Mouse (Mus musculus) intestine, embryonic 16.5 days (tissue): ENCODE measurements at regions not wholly inside any gene's neighbourhood (a gene's known extent, or its start where the extent isn't known, plus 50 kb on each side); places are given as distances from the start of the nearest gene placed in this dataset.
"Not testable (repeated sequence)": the region's sequence is repeated elsewhere in the genome, so short reads cannot be mapped to it uniquely, and the experiment has no call there.

Source experiments
- ATAC-seq: fragments of 200-750 bp; cut with Nextera tagmentation; 2 replicates; pipeline ENCODE4 v1.8.0; 2017; ENCODE audit warnings: moderate TSS enrichment, moderate library complexity
- H3K27ac ChIP-seq: fragments of 300-500 bp; sonication (generic); 2 replicates; pipeline ENCODE4 v1.5.1; 2014; ENCODE audit warnings: mild to moderate bottlenecking, low read length
- H3K27me3 ChIP-seq: fragments of 300-500 bp; sonication (generic); replicated peaks from 2 replicates; pipeline ENCODE4 v1.6.1; 2014; ENCODE audit warnings: low read length, control low read depth, mixed read lengths; ENCODE audit not compliant: control insufficient read depth, insufficient read depth
- H3K36me3 ChIP-seq: fragments of 300-500 bp; sonication (generic); 2 replicates; pipeline ENCODE4 v1.6.1; 2014; ENCODE audit warnings: low read length, control low read depth; ENCODE audit not compliant: control insufficient read depth, insufficient read depth
- H3K4me1 ChIP-seq: fragments of 300-500 bp; sonication (generic); 2 replicates; pipeline ENCODE4 v1.6.1; 2014; ENCODE audit warnings: low read length, control low read depth, mixed read lengths; ENCODE audit not compliant: control insufficient read depth, insufficient read depth
- H3K4me2 ChIP-seq: fragments of 300-500 bp; sonication (generic); 2 replicates; pipeline ENCODE4 v1.6.1; 2014; ENCODE audit warnings: low read depth, low read length, control low read depth
- H3K4me3 ChIP-seq: fragments of 300-500 bp; sonication (generic); 2 replicates; pipeline ENCODE4 v1.5.1; 2014; ENCODE audit warnings: mild to moderate bottlenecking, low read length
- H3K9ac ChIP-seq: fragments of 300-500 bp; sonication (generic); 2 replicates; pipeline ENCODE4 v1.6.1; 2014; ENCODE audit warnings: low read depth, low read length
- H3K9me3 ChIP-seq: fragments of 300-500 bp; sonication (generic); 2 replicates; pipeline ENCODE4 v1.6.1; 2016; ENCODE audit warnings: low read length, control low read depth; ENCODE audit not compliant: control insufficient read depth
- WGBS: fragments of 180-500 bp; shearing (Covaris S2); extraction: QIAGEN DNeasy Blood & Tissue Kit; methylation state at CpG from one replicate; pipeline ENCODE4 v1.1.7; 2014; 5-methylcytosine and 5-hydroxymethylcytosine counted together

DNA sequence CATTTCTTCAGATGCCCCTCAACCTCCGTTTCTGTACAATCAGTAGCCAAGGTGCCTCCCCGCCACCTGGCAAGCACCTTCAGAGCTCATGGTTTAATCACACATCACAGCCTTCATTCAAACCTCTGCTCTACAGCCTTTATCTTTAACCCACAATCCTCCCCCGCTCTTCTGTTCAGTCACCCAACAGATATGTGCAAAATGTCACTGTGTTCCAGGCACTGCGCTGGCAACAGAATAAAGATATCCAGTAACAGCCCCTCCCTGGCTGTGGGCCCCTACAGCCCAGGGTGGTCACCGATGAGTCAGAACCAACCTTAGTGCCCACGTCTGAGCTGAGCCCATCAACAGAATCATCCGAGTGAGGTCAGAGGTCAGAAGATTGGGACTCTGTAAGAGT, 54.3 kb upstream of the Ddr1 start:
- ATAC-seq = no peak
- H3K4me2 ChIP-seq = no peak overlapping the region
- H3K9ac ChIP-seq = no peak overlapping the region
- H3K9me3 ChIP-seq = no peaks in the 10 kb centered on the region
- 86% methylated on average over 7 of the region's 7 CpGs for WGBS
- no peaks in the 10 kb centered on the region for H3K27me3 ChIP-seq
- no peak overlapping the region for H3K27ac ChIP-seq
- no peaks in the 10 kb centered on the region for H3K4me1 ChIP-seq
- no peak overlapping the region for H3K4me3 ChIP-seq
- no peaks in the 10 kb centered on the region for H3K36me3 ChIP-seq

DNA sequence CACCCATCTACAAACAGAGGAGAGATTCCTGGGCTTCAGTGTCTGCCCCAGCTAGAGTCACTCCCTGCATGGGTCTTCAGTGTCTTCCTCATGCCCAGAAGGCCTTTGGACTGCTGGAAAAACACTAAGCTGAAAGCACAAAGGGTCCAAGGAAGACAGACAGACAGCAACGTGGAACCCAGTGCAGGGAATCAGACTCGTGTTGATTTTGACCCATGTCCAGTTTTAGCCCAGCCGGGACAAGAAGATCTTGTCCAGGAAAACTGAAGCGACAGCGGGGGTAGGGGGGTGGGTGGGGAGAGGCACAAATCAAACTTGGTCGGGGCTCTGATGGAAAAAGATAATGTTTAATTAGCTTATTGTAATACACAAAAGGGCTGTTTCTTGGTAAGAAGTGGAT, 55.3 kb upstream of the Ddr1 start:
- H3K4me2 ChIP-seq = no peak overlapping the region
- ATAC-seq = no peak
- H3K9me3 ChIP-seq = no peaks in the 10 kb centered on the region
- no peaks in the 10 kb centered on the region for H3K36me3 ChIP-seq
- no peak overlapping the region for H3K9ac ChIP-seq
- WGBS = 66% methylated on average over 6 of the region's 6 CpGs
- no peak overlapping the region for H3K4me3 ChIP-seq
- H3K27me3 ChIP-seq = no peaks in the 10 kb centered on the region
- no peak overlapping the region for H3K27ac ChIP-seq
- H3K4me1 ChIP-seq = no peaks in the 10 kb centered on the region

GRCm38 (mm10) chr17:35762614-35763013, 58.2 kb upstream of the Ddr1 start:
- Histone ChIP-seq H3K27ac (no peak overlapping the region), H3K36me3 (no peaks in the 10 kb centered on the region), H3K9ac (no peak overlapping the region), H3K27me3 (no peaks in the 10 kb centered on the region), H3K4me2 (no peak overlapping the region), H3K4me3 (no peak overlapping the region), H3K4me1 (no peaks in the 10 kb centered on the region), H3K9me3 (no peaks in the 10 kb centered on the region)
- no peak for ATAC-seq
- WGBS = 91% methylated on average over 9 of the region's 9 CpGs

DNA sequence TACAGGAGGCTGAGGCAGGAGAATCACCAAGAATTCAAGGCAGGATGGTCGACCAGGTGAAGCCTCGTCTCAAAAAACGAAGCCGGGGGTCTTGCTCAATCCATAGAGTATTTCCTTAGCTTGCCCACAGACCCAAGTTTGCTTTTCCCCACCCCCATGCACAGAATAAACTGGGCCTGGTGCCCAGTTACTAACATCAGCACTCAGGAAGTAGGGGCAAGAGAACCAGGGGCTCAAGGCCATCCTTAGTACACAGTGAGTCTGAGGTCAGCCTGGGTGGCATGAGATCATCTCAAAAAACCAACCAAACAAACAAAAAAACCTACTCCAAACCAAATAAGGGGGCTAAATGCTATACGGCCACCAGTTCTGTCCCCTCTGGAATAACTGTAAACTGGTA, 58.4 kb upstream of the Ier3 start:
- H3K27ac ChIP-seq = no peak overlapping the region
- H3K4me3 ChIP-seq = no peak overlapping the region
- no peaks in the 10 kb centered on the region for H3K4me1 ChIP-seq
- H3K36me3 ChIP-seq = no peaks in the 10 kb centered on the region
- WGBS = 89% methylated on average over 5 of the region's 5 CpGs
- no peak overlapping the region for H3K9ac ChIP-seq
- no peaks in the 10 kb centered on the region for H3K9me3 ChIP-seq
- ATAC-seq = no peak
- no peaks in the 10 kb centered on the region for H3K27me3 ChIP-seq
- H3K4me2 ChIP-seq = no peak overlapping the region

GRCm38 (mm10) chr17:35763866-35764265, 57.6 kb upstream of the Ier3 start:
- Histone ChIP-seq H3K27ac (no peak overlapping the region), H3K27me3 (no peaks in the 10 kb centered on the region), H3K4me1 (no peaks in the 10 kb centered on the region), H3K9me3 (no peaks in the 10 kb centered on the region), H3K4me2 (no peak overlapping the region), H3K9ac (no peak overlapping the region), H3K36me3 (no peaks in the 10 kb centered on the region), H3K4me3 (no peak overlapping the region)
- 28% methylated on average over 6 of the region's 6 CpGs for WGBS
- ATAC-seq = no peak

DNA sequence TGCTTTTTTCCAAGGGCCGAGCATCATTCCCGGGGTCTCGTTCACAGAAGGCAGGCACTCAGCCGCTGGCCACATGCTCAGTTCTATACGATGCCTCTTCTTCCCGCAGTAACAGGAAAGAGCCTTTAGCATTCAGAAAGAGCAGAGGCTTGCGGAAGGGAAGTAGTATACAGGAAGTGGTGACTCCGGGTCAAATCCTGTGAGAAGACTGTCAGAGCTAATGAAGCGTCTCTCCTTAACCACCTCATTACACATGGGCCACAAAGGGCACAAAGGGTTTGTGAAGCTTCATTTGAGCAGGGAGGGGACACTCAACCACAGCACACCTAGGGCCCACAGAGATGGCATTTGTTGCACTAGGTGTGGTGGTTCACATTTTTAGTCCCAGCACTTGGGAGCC, 55.1 kb upstream of the Ier3 start:
- 80% methylated on average over 9 of the region's 9 CpGs for WGBS
- H3K9ac ChIP-seq = no peak overlapping the region

DNA sequence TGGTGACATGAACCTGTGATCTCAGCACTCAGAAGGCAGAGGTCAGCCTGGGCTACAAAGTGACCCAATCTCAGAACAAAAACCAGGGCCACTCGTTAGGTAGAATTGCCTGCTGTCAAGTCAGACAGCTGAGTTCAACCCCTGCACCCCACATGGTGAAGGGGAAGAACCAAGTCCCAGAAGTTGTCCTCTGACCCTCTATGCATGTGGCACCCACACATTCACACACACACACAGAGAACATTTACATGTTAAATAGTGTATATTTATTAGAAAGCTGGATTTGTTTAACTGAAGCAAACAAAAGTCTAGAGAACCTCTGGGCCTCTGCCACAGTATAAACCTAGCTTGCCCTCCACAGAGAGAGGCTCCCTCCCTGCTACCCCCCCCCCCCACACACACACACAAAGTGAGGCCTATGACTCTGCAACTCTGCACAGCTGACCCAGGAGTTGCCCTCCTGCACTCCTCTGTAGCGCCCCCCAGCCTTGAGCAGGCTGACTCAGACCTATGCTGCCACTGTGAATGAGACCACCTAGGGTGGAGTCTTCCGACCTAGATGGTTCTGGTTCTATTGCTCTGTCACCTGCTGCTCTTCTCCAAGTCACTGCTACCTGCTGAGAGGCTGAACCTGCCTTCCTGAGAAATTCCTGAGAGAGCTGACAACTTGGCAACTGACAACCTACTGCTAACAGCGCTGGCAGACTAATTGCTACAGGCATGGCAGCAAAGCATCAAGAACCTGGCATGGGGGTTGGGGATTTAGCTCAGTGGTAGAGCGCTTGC, 52.1 kb upstream of the Ier3 start:
- H3K9ac ChIP-seq = no peak overlapping the region
- ATAC-seq = 0 out of 2 replicates have a peak, but pooled peaks have one; percentile 45

More for the DNA sequence above, 55.1 kb upstream of the Ier3 start:
- Histone ChIP-seq H3K4me1 (0 out of 2 replicates have a peak, but pooled peaks cover 3% of the 10 kb centered on the region), H3K9me3 (no peaks in the 10 kb centered on the region), H3K4me3 (no peak overlapping the region), H3K27ac (no peak overlapping the region), H3K36me3 (no peaks in the 10 kb centered on the region), H3K27me3 (no peaks in the 10 kb centered on the region), H3K4me2 (no peak overlapping the region)
- no peak for ATAC-seq

GRCm38 (mm10) chr17:35769961-35770276, 51.6 kb upstream of the Ier3 start:
- H3K4me3 ChIP-seq, H3K27ac ChIP-seq, H3K27me3 ChIP-seq, H3K4me2 ChIP-seq, H3K4me1 ChIP-seq, H3K9me3 ChIP-seq, H3K9ac ChIP-seq, ATAC-seq, H3K36me3 ChIP-seq: not testable (repeated sequence)
- 84% methylated on average over 4 of the region's 4 CpGs for WGBS

More for the DNA sequence above, 52.1 kb upstream of the Ier3 start:
- Histone ChIP-seq H3K27ac (no peak overlapping the region), H3K4me3 (no peak overlapping the region), H3K36me3 (no peaks in the 10 kb centered on the region), H3K4me1 (0 out of 2 replicates have a peak, but pooled peaks cover 3% of the 10 kb centered on the region), H3K27me3 (no peaks in the 10 kb centered on the region), H3K9me3 (no peaks in the 10 kb centered on the region), H3K4me2 (no peak overlapping the region)
- 60% methylated on average over 5 of the region's 5 CpGs for WGBS

DNA sequence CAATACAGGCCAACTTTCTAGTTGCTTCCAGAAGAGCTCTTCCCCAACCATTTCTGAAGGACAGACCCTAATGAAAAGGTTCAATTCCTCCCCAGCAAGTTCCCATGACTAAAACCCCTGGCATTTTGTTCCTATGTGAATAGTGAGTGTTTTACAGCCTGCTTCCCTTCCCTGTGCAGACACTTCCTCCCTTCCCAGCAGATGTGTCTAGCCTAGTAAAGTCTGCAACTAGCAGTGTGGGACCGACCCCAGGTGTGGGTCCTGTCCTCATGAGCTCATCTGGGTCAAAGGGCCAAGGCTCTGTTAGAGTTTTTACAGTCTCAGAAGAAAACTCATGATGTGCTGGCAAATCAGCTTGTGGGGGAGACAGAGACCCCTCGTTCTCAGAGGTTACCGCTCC, 50.9 kb upstream of the Ier3 start:
- H3K27me3 ChIP-seq = no peaks in the 10 kb centered on the region
- WGBS = 54% methylated on average over 3 of the region's 3 CpGs
- ATAC-seq = no peak
- no peaks in the 10 kb centered on the region for H3K9me3 ChIP-seq
- H3K9ac ChIP-seq = no peak overlapping the region
- H3K27ac ChIP-seq = no peak overlapping the region; the same call in 1 of the 2 replicates
- 0 out of 2 replicates have a peak, but pooled peaks cover 3% of the 10 kb centered on the region for H3K4me1 ChIP-seq
- H3K4me2 ChIP-seq = no peak overlapping the region
- H3K36me3 ChIP-seq = no peaks in the 10 kb centered on the region
- no peak overlapping the region for H3K4me3 ChIP-seq
